Mouse (Mus musculus) heart, adult 2 months (tissue): ENCODE data around the gene Tekt2. TPM values are rescaled to one million over a fixed set of nuclear protein-coding genes. Genes with fewer than 3 reads are reported as not detected.

ENCODE experiments used
- DNase-seq, 2 experiments: peaks; one replicate each; pipeline ENCODE4 v3.0.0; 2021
- H3K27ac ChIP-seq: fragments of 200-600 bp; 2 replicates; pipeline ENCODE4 v1.8.1; 2022
- H3K27me3 ChIP-seq: fragments of 200-500 bp; 2 replicates; pipeline ENCODE4 v1.6.1; 2012; ENCODE audit warnings: mild to moderate bottlenecking, low read length, inconsistent platforms, mixed read lengths; ENCODE audit not compliant: control insufficient read depth, insufficient read depth
- H3K36me3 ChIP-seq: fragments of 200-500 bp; 2 replicates; pipeline ENCODE4 v1.6.1; 2012; ENCODE audit warnings: low read length, inconsistent platforms; ENCODE audit not compliant: control insufficient read depth, insufficient read depth
- H3K4me1 ChIP-seq: fragments of 200-500 bp; 2 replicates; pipeline ENCODE4 v1.6.1; 2011; ENCODE audit warnings: low read length; ENCODE audit not compliant: control insufficient read depth, insufficient read depth
- H3K4me3 ChIP-seq: fragments of 200-600 bp; 2 replicates; pipeline ENCODE4 v1.8.1; 2022
- H3K79me2 ChIP-seq: fragments of 200-500 bp; replicated peaks from 2 replicates; pipeline ENCODE4 v1.6.1; 2012; ENCODE audit warnings: mild to moderate bottlenecking, inconsistent platforms, low read length, moderate library complexity, mixed read lengths; ENCODE audit not compliant: control insufficient read depth, insufficient read depth
- H3K9ac ChIP-seq: fragments of 200-500 bp; 2 replicates; pipeline ENCODE4 v1.6.1; 2012; ENCODE audit warnings: low read depth, mild to moderate bottlenecking, control low read depth, inconsistent platforms, low read length, mixed read lengths
- CTCF ChIP-seq: fragments of 200-600 bp; IDR thresholded peaks from 2 replicates; pipeline ENCODE4 v1.8.1; 2022; ENCODE audit warnings: antibody characterized with exemption, mild to moderate bottlenecking, moderate library complexity
- EP300 ChIP-seq: fragments of 200-500 bp; IDR thresholded peaks from 2 replicates; pipeline ENCODE4 v1.6.1; 2011; ENCODE audit warnings: low read depth, low read length, control low read depth; ENCODE audit not compliant: insufficient read depth
- POLR2A ChIP-seq: fragments of 200-500 bp; IDR thresholded peaks from 2 replicates; pipeline ENCODE4 v1.6.1; 2011; ENCODE audit warnings: mild to moderate bottlenecking, low read depth, low read length, control low read depth; ENCODE audit not compliant: insufficient read depth
- WGBS: fragments of 180-500 bp; shearing (Covaris S2); methylation state at CpG from one replicate; pipeline ENCODE4 v1.1.7; 2018; 5-methylcytosine and 5-hydroxymethylcytosine counted together
- intact Hi-C: fragments of 180-260 bp; cut with DNase I; formaldehyde crosslinking; loops from one replicate; pipeline ENCODE4 v1.15.1; 2025
- polyA plus RNA-seq: library from polyadenylated mRNA; depleted of rRNA; stranded (reverse); fragments of >200 nt; gene quantifications from 2 replicates; pipeline ENCODE4 v1.2.3, GENCODE M21; 2012; rRNA removed
- total RNA-seq, 2 experiments: library from RNA; stranded (reverse); gene quantifications; 2 replicates each; pipeline ENCODE4 v1.2.3; 2021

Tekt2 gene
- total and polyA plus RNA-seq, 3 experiments: 0.37 to 1.5 (median 0.39) TPM

DNA sequence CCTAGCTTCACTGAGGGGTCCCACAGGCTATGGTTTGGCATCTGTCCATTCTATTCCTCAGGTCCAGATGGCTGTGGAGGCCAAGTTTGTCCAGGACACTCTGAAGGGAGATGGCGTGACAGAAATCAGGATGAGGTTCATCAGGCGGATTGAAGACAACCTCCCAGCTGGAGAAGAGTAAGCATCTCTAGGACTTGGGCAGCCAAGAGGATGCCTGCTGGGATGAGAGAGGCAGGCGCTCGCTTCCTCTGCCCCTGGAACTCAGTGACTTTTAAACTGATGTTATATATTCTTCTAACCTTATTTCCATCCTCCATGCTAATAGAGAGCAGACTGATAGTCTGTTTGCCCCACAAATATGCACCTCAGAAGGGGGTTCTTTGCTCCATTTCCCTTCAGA lies 50.4 kb downstream of the Tekt2 start:
- TF ChIP-seq POLR2A (no peak), CTCF (no peak), EP300 (no peak)
- H3K9ac ChIP-seq: no peak overlapping the region
- no peaks in the 10 kb centered on the region for H3K27me3 ChIP-seq
- no peak overlapping the region for H3K4me3 ChIP-seq
- H3K27ac ChIP-seq: no peak overlapping the region
- no peaks in the 10 kb centered on the region for H3K79me2 ChIP-seq
- WGBS: 89% methylated on average over 4 of the region's 4 CpGs
- H3K4me1 ChIP-seq: peaks cover 2% of the 10 kb centered on the region
- intact Hi-C loops: no loop called here
- DNase-seq: no peak
- H3K36me3 ChIP-seq: no peaks in the 10 kb centered on the region

GRCm38 (mm10) chr4:126273753-126274152 lies 51.7 kb downstream of the Tekt2 start:
- Histone ChIP-seq H3K27ac (no peak overlapping the region), H3K27me3 (no peaks in the 10 kb centered on the region), H3K4me3 (no peak overlapping the region), H3K36me3 (no peaks in the 10 kb centered on the region), H3K79me2 (no peaks in the 10 kb centered on the region), H3K4me1 (peaks cover 2% of the 10 kb centered on the region), H3K9ac (no peak overlapping the region)
- no peak for TF ChIP-seq POLR2A
- TF ChIP-seq CTCF: no peak
- TF ChIP-seq EP300: no peak
- intact Hi-C loops: no loop called here
- WGBS: 82% methylated on average over 13 of the region's 13 CpGs
- no peak for DNase-seq

Other genes starting within 250 kb of the Tekt2 start
- gene Lsm10, start 229.1 kb downstream of the Tekt2 start, total RNA-seq: 10 to 100 TPM; 17.0 to 18.9 TPM
- 33.1 and 33.8 TPM in 2 replicates for gene Lsm10, start 229.1 kb downstream of the Tekt2 start, polyA plus RNA-seq
- 10 to 100 TPM; 41.6 to 53.8 TPM for gene Stk40, start 221.7 kb downstream of the Tekt2 start, total RNA-seq
- 36.3 and 36.7 TPM in 2 replicates for gene Stk40, start 221.7 kb downstream of the Tekt2 start, polyA plus RNA-seq
- gene Eva1b, start 177.9 kb downstream of the Tekt2 start, total RNA-seq: 10 to 100 TPM in 1 of 2 experiments, 1 to 10 TPM in 1; 9.5 to 11.9 TPM
- gene Eva1b, start 177.9 kb downstream of the Tekt2 start, polyA plus RNA-seq: 15.2 and 19.7 TPM in 2 replicates
- gene Sh3d21, start 162.2 kb downstream of the Tekt2 start, total RNA-seq: 1 to 10 TPM; 1.5 to 2.7 TPM
- gene Sh3d21, start 162.2 kb downstream of the Tekt2 start, polyA plus RNA-seq: 1.9 and 2.0 TPM in 2 replicates
- 100 to 1,000 TPM; 100 to 118 TPM for gene Thrap3, start 122.9 kb downstream of the Tekt2 start, total RNA-seq
- gene Thrap3, start 122.9 kb downstream of the Tekt2 start, polyA plus RNA-seq: 37.9 and 61.4 TPM in 2 replicates
- gene Map7d1, start 69.3 kb downstream of the Tekt2 start, total RNA-seq: 100 to 1,000 TPM; 253 to 267 TPM
- 149 and 161 TPM in 2 replicates for gene Map7d1, start 69.3 kb downstream of the Tekt2 start, polyA plus RNA-seq
- gene Trappc3, start 63.4 kb downstream of the Tekt2 start, total RNA-seq: 10 to 100 TPM; 46.3 to 49.5 TPM
- 41.0 and 65.9 TPM in 2 replicates for gene Trappc3, start 63.4 kb downstream of the Tekt2 start, polyA plus RNA-seq
- gene Col8a2, start 38.9 kb downstream of the Tekt2 start, total RNA-seq: under 1 TPM; 0.57 to 0.66 TPM
- gene Col8a2, start 38.9 kb downstream of the Tekt2 start, polyA plus RNA-seq: 0.45 and 0.91 TPM in 2 replicates
- 10 to 100 TPM; 12.9 to 13.0 TPM for gene Adprhl2, start 4.0 kb downstream of the Tekt2 start, total RNA-seq
- gene Adprhl2, start 4.0 kb downstream of the Tekt2 start, polyA plus RNA-seq: 14.7 and 16.0 TPM in 2 replicates
- 10 to 100 TPM; 11.0 to 12.6 TPM for gene Ago3, start 103.9 kb upstream of the Tekt2 start, total RNA-seq
- 6.4 and 7.1 TPM in 2 replicates for gene Ago3, start 103.9 kb upstream of the Tekt2 start, polyA plus RNA-seq
- gene Ago1, start 142.9 kb upstream of the Tekt2 start, total RNA-seq: 10 to 100 TPM; 11.5 to 12.3 TPM
- 7.5 and 12.1 TPM in 2 replicates for gene Ago1, start 142.9 kb upstream of the Tekt2 start, polyA plus RNA-seq
- gene Ago4, start 207.8 kb upstream of the Tekt2 start, total RNA-seq: 10 to 100 TPM in 1 of 2 experiments, 1 to 10 TPM in 1; 9.6 to 11.7 TPM
- 2.2 and 4.2 TPM in 2 replicates for gene Ago4, start 207.8 kb upstream of the Tekt2 start, polyA plus RNA-seq
- under 1 TPM in 1 of 2 experiments, not detected in 1; 0.37 TPM for gene Clspn, start 231.2 kb upstream of the Tekt2 start, total RNA-seq
- gene Clspn, start 231.2 kb upstream of the Tekt2 start, polyA plus RNA-seq: 0.14 and 0.32 TPM in 2 replicates